Mouse (Mus musculus): Measurements from ENCODE around the gene Col9a1. TPM values are rescaled to one million over a fixed set of nuclear protein-coding genes. Genes with fewer than 3 reads are reported as not detected.

Col9a1 gene
- total RNA-seq (2021): 1 to 10 TPM; 1.8 to 1.9 TPM
- long read RNA-seq, experiment 1, partial matches to known transcripts: 1 of 3 reads
- long read RNA-seq, experiment 1, other reads (novel, unspliced or antisense): 2 of 3 reads
- long read RNA-seq, experiment 2, partial matches to known transcripts: 0 of 4 reads
- long read RNA-seq, experiment 2, other reads (novel, unspliced or antisense): 2 of 4 reads

GRCm38 (mm10) chr1:24177224-24177851, at the start of gene Col9a1:
TSS of gene Col9a1 (plus strand) at chr1:24177610.
- no peak for DNase-seq (ENCODE audit: low spot score in 2 of 2)
- intact Hi-C loops (cut with DNase I): loop anchor here (5.0 to 10.0 kb wide), 2 partner anchors 65 to 353 kb away; no protein-coding TSS in a partner anchor

DNA sequence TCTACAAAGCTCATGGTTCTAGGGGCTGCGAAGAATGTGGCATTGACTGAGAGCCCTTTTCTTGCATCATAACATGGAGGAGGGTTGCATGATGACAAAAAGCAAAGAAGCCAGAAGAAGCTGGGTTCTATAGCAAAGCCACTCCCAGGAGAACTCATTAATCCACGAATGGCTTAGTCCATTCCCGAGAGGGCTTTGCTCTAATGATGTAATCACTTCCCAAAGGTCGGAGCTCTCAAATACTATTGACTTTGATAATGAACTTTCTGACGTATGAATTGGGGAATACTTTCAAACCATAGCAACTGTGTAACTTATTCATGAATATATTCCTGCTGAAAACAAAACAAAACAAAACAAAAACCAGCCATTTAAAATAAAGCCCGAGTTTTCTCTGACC, 49.5 kb upstream of the Col9a1 start:
- DNase-seq (ENCODE audit: low spot score in 2 of 2): no peak
- intact Hi-C loops (cut with DNase I): no loop called here

DNA sequence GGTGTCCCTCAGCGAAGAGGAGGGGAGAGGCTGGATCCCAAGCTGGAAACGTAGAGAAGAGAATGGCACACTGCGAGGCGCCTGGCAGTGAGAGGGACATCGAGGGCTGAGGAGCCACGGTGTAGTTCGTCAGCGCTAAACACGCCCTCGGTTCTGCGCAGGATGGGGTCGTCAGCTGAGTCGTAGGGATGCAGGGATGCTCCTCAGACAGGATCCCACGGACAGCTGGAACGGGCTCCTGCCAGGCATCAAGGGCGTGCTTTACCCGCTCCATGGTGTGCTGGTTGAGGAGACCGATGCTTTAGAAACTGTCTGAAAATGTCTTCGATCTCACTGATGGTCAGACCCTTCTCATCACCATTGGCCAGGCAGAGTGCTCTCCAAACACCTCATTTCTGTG, 43.6 kb upstream of the Col9a1 start:
- DNase-seq (ENCODE audit: low spot score in 2 of 2): no peak
- intact Hi-C loops (cut with DNase I): loop anchor here (5.0 kb wide), 1 partner anchor 37 kb away; no protein-coding TSS in a partner anchor

GRCm38 (mm10) chr1:24134792-24135191, 42.6 kb upstream of the Col9a1 start:
- DNase-seq (ENCODE audit: low spot score in 2 of 2): peak in 1 of 2 experiments; percentile 30
- intact Hi-C loops (cut with DNase I): loop anchor here (5.0 kb wide), 3 partner anchors 37 to 113 kb away; no protein-coding TSS in a partner anchor

- intact Hi-C loops (cut with DNase I): loop anchor here (2.0 to 5.0 kb wide), 4 partner anchors 34 to 432 kb away; no protein-coding TSS in a partner anchor
- peak; percentile 45 to 69 for DNase-seq (ENCODE audit: low spot score in 2 of 2)
These were observed 40.3 kb upstream of the Col9a1 start for GRCm38 (mm10) chr1:24137133-24137532.

GRCm38 (mm10) chr1:24140555-24140954, 36.9 kb upstream of the Col9a1 start:
- intact Hi-C loops (cut with DNase I): no loop called here
- DNase-seq (ENCODE audit: low spot score in 2 of 2): no peak

- DNase-seq (ENCODE audit: low spot score in 2 of 2): peak in 1 of 2 experiments; percentile 19
- intact Hi-C loops (cut with DNase I): no loop called here
These were observed 33.9 kb upstream of the Col9a1 start for GRCm38 (mm10) chr1:24143504-24143903.

DNA sequence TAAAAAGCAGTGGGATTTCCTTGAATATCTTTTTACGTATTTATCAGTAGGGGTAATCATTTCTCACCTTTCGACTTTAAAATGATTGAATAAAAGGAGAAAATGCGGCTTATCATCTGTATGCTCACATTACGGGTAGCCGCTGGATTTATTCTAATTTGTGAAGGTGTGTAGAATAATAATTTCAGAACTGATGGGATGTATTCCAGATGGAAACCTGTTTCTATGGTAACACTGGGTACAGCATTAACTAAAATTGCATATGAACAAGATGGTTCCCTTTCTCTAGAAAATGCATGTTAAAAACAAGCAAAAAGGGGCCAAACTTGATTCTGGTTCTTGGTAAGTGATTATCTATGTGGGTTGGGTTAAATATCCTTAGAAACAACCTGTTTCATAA, 19.7 kb upstream of the Col9a1 start:
- no peak for DNase-seq (ENCODE audit: low spot score in 2 of 2)
- intact Hi-C loops (cut with DNase I): no loop called here

- intact Hi-C loops (cut with DNase I): no loop called here
- DNase-seq (ENCODE audit: low spot score in 2 of 2): no peak
These were observed 8.0 kb upstream of the Col9a1 start for GRCm38 (mm10) chr1:24169410-24169809.

DNA sequence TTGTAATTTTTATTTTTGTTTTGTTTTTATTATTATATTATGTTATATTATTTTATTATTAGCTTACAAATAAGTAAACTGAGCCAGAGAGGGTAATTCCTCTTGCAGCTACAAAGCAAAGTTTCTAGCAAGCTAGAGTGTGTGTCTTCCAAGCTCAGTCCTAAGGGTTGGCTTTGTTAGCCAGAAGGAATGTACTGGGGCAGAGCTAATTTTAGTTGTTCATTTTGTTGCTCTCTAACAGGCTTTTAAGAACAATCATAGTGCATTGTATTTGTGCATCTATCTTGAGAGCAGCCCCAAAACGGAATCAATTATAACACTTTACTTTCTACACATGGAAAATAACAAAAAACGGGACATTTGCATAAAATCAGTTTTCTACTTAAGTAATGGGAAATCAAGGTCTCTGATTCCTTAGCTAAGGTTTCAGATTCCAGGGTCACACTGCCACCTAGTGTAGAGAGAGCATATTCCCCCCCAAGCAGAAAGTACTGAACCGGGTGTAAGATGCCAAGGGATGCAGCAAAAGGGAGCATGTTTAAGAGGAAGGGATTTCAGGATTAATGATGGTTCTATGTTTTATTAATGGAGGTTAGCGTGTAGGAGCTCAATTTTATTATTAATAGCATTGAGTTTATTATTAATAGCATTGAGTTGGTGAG, 6.1 kb upstream of the Col9a1 start:
- intact Hi-C loops (cut with DNase I): loop anchor here (2.0 to 10.0 kb wide), 2 partner anchors 35 to 347 kb away; no protein-coding TSS in a partner anchor
- DNase-seq (ENCODE audit: low spot score in 2 of 2): peak; percentile 69 to 76

DNA sequence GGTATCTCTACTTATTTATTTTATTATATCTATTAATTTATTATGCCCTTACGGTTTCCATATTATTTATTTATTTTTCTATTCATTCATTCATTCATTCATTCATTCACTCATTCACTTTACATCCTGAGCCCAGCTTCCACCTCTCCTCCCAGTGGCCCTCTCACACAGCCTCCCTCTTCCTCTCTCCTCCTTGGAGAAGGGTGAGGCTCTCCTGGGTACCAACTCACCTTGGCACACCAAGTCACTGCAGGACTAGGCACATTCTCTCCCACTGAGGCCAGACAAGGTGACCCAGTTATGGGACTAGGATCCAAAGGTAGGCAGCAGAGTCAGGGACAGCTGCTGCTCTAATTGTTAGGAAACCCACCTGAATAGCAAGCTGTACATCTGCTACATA, 5.5 kb upstream of the Col9a1 start:
- intact Hi-C loops (cut with DNase I): loop anchor here (2.0 to 10.0 kb wide), 2 partner anchors 35 to 347 kb away; no protein-coding TSS in a partner anchor

GRCm38 (mm10) chr1:24172656-24173055, 4.8 kb upstream of the Col9a1 start:
- no peak for DNase-seq (ENCODE audit: low spot score in 2 of 2)

More for the DNA sequence above, 5.5 kb upstream of the Col9a1 start:
- DNase-seq (ENCODE audit: low spot score in 2 of 2): no peak

DNA sequence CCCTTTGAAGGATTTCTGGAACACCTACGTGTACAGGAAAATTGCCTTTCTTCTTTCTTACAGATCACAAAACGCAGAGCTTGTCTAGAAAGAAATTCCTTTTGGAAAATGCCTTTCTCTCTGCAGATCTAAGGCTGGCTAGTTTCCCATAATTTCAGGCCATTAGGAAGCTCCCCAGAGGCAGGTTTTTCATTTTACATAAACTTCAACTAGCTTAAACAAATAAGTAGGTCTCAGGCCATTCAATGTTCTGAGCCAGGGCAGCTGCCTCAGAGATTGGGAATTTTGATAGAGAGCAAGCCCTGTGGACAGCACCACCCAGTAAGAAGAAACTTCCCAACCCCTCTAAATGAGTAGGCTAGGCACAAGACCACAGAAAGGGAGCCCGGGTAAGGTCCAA, 1.6 kb upstream of the Col9a1 start:
- no peak for DNase-seq (ENCODE audit: low spot score in 2 of 2)
- intact Hi-C loops (cut with DNase I): loop anchor here (5.0 to 10.0 kb wide), 2 partner anchors 67 to 351 kb away; no protein-coding TSS in a partner anchor

More at GRCm38 (mm10) chr1:24172656-24173055, 4.8 kb upstream of the Col9a1 start:
- intact Hi-C loops (cut with DNase I): loop anchor here (10.0 kb wide), 1 partner anchor 348 kb away; no protein-coding TSS in a partner anchor

GRCm38 (mm10) chr1:24179856-24180255, 2.4 kb downstream of the Col9a1 start:
- DNase-seq (ENCODE audit: low spot score in 2 of 2): no peak
- intact Hi-C loops (cut with DNase I): loop anchor here (5.0 to 10.0 kb wide), 2 partner anchors 62 to 355 kb away; no protein-coding TSS in a partner anchor

DNA sequence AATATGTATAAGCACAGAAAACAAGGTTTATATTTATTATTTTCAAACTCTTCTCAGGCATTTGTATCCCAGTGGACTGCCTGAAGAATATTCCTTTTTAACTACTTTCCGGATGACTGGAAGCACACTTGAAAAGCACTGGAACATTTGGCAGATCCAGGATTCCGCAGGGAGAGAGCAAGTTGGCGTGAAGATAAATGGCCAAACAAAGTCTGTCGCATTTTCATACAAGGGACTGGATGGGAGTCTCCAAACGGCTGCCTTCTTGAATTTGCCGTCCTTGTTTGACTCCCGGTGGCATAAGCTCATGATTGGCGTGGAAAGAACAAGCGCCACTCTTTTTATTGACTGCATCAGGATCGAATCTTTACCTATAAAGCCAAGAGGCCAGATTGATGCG, 7.6 kb downstream of the Col9a1 start:
- peak in 1 of 2 experiments; percentile 11 for DNase-seq (ENCODE audit: low spot score in 2 of 2)
- intact Hi-C loops (cut with DNase I): no loop called here

DNA sequence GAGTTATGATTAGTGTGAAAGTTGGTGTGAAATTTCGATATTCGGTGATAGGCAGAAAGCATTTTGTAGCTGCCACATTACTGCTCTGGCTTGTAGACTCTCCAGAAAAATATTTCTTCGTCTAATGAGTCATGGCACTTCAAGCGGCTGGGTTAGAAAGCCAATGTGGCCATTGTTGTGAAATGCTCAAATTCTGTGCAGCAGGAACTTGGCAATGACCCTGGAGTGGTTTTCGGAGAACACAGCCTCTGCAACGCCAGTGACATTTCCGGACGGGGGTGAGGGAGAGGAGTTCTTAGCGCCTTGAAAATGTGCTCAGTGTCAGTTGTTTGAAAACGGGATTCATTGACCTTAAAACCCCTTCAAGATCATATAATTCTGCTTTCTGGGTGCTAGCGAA, 9.6 kb downstream of the Col9a1 start:
- intact Hi-C loops (cut with DNase I): no loop called here
- no peak for DNase-seq (ENCODE audit: low spot score in 2 of 2)

GRCm38 (mm10) chr1:24191668-24192067, 14.3 kb downstream of the Col9a1 start:
- intact Hi-C loops (cut with DNase I): no loop called here
- DNase-seq (ENCODE audit: low spot score in 2 of 2): no peak

- intact Hi-C loops (cut with DNase I): no loop called here
- DNase-seq (ENCODE audit: low spot score in 2 of 2): no peak
These were observed 16.7 kb downstream of the Col9a1 start for GRCm38 (mm10) chr1:24194111-24194510.

- intact Hi-C loops (cut with DNase I): no loop called here
- no peak for DNase-seq (ENCODE audit: low spot score in 2 of 2)
These were observed 17.8 kb downstream of the Col9a1 start for GRCm38 (mm10) chr1:24195070-24195840.

All from left cerebral cortex, postnatal 14 days (tissue).